Mouse (Mus musculus) E14TG2a.4 (cell line): ENCODE data around the gene Myo16.

ENCODE experiments used
- CTCF ChIP-seq: conservative IDR thresholded peaks from 2 replicates; pipeline ENCODE4 v1.5.1; 2014; ENCODE audit warnings: low read length
- NANOG ChIP-seq: IDR thresholded peaks from 2 replicates; pipeline ENCODE4 v1.6.1; 2014; ENCODE audit warnings: borderline replicate concordance, low read length, mixed read lengths
- POU5F1 ChIP-seq: IDR thresholded peaks from 2 replicates; pipeline ENCODE4 v1.6.1; 2014; ENCODE audit warnings: low read length, borderline replicate concordance

GRCm38 (mm10) chr8:10173033-10173747 is 19.5 kb downstream of the Myo16 start:
- TF ChIP-seq CTCF (no peak), POU5F1 (no peak), NANOG (no peak)
